Mouse (Mus musculus): Measurements from ENCODE around the gene Brms1.
A peak's percentile ranks its signal among the peaks of the same experiment; 100 is the strongest.

The Brms1 gene

DNA sequence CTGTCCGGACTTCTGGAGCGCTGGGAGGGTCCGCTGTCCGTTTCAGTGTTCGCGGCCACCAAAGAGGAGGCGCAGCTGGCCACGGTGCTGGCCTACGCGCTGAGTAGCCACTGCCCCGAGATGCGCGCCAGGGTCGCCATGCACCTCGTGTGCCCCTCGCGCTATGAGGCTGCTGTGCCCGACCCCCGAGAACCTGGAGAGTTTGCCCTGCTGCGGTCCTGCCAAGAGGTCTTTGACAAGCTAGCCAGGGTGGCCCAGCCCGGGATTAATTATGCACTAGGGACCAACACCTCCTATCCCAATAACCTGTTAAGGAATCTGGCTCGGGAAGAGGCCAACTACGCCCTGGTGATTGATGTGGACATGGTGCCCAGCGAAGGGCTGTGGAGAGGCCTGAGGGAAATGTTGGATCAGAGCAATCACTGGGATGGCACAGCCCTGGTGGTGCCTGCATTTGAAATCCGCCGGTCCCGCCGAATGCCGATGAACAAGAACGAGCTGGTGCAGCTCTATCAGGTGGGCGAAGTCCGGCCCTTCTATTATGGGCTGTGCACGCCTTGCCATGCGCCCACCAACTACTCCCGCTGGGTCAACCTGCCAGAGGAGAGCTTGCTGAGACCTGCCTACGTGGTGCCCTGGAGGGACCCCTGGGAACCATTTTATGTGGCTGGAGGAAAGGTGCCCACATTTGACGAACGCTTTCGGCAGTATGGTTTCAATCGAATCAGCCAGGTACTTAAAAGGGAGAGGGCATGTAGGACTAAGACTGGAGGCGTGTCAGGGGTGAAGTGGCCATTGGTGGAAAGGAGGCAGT, 1.6 kb upstream of the Brms1 start:
- DNase-seq (ENCODE audit: low spot score) = peak; percentile 41

GRCm38 (mm10) chr19:5041588-5041987, 434 bp downstream of the Brms1 start:
- no peak for DNase-seq (ENCODE audit: low spot score)

DNA sequence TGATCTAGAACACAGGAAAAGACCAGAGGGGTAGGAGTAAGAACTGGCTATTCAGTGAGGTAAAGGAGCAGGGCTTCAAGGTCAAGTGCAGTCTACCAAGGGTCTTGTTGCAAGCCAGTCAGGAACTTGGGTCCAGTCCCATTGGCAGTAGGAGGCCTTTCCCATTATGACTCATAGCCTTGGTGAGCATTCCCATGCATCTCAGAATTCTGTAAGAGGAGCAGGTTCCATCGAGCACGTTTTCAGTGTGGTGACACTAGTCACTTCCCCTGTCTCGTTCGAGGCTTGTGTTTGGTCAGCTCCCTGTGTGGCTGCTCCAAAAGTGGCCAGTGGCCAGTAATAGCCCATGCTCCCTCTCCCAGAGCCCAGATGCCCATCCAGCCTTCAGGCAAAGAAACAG, 4.4 kb downstream of the Brms1 start:
- no peak for DNase-seq (ENCODE audit: low spot score)

DNA sequence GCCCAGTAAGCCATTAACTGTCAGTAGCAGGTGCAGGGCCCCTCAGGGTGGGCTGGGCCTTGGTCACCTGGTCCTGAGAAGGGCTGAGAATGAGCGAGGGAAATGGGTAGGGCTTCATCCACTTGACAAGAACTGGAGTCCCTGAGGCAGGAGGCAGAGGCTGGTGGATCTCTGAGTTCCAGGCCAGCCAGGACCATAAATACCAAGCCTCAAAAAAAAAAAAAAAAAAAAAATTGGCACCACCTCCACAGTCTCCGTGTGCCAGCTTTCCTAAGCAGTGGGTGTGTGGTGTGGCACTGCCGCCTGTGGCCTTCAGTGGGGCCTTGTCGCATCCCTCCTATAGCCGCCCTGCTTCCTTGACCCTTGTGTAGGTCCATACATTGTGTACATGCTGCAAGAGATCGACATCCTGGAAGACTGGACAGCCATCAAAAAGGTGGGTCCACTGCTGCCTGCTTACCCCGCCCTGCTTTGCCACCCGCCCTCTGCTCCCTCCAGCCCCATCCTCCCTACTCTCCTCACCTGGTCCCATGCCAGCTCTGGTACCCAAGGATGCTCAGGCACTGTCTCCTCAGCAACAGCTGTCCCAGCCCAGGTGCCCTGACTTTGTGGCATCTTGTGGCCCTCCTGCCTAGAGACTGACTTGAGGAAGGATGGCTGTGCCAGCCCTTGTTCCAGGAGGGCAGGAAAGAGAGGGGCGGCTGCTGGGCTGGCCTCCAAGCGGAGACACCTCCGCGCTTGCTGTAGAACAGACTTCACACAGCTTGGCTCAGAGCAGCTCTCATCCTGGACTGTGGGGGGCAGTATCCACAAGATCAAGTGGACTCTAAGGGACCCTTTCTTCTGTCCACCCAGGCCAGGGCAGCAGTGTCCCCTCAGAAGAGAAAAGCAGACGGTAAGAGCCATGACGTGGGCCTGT, 7.2 kb downstream of the Brms1 start:
- DNase-seq (ENCODE audit: low spot score) = no peak

DNA sequence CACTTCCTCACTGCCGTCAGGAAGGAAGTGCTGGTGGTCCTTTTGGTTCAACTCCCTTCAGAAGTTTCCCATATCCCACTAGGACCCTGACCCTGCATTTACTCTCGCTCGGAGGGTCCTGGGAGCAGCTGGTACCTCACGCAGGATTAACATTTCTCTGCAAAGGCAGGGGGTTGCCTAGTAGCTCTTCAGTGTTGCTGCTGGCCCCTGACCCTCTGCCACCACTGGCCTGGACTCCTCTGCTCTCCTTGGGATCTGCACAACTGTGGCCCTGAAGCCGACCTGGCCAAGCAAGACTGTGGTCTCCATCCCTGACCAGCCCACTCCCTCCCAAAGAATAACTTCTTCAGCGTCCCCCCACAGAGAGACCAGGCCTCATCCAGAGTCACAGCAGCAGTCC, 8.2 kb downstream of the Brms1 start:
- no peak for DNase-seq (ENCODE audit: low spot score)

DNA sequence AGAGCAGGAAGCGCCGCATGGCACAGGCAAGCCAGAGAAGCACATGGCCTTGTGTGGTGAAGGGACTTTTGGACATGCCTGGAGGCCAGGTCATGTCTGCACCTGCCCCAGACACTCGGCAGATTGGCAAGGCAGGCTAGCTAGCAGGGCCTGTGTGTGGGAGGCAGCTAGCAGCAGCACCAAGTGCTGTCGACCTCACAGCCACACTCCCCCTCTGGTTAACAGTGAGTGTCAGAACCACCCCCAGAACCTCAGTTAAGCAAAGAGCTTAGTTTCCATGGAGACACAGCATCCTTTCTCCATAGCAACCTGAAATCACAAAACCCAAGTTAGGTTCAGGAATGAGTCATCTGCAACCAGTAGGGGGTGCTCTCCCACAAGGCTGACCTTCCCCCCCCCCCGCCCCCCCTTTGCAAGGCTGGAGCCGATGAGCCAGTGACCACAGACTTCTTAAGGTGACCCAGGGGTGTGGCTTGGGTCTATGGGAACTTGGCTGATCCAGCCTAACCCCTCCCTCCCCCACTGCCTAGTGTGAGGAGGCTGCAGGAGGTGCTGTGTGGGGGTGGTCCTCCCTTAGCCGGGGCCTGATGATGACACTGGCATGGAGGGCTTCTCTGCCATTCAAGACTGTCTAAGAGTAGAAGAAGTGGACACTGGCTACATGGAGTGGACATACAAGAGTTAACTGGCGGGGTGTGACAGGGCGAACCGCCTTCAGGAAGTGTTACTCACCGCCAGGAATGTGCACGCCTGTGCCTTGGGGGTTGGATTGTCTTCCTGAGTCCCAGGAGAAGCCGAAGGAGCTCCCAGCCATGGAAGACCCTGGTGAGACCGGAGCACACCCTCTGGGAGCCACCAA, 9.1 kb downstream of the Brms1 start, which contains the start of gene Rin1:
Gene Rin1 (plus strand): TSS at position 435 of the 859 bp plus-strand sequence.
- no peak for DNase-seq (ENCODE audit: low spot score)

DNA sequence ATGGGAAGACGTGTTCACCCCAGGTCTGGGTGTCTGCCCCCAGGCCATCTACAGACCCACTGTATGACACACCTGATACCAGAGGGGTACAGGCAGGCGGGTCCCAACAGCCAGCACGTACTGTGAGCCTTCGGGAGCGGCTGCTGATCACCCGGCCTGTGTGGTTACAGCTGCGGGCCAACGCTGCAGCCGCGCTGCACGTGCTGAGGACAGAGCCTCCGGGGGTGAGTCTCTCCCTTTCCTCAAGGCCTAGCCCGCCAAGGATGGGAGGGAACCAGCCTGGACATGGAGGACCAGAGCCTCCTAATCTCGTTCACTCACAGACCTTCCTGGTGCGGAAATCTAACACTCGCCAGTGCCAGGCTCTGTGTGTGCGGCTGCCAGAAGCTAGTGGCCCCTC, 9.9 kb downstream of the Brms1 start:
- no peak for DNase-seq (ENCODE audit: low spot score)

GRCm38 (mm10) chr19:5051515-5051914, 10.4 kb downstream of the Brms1 start:
- no peak for DNase-seq (ENCODE audit: low spot score)

DNA sequence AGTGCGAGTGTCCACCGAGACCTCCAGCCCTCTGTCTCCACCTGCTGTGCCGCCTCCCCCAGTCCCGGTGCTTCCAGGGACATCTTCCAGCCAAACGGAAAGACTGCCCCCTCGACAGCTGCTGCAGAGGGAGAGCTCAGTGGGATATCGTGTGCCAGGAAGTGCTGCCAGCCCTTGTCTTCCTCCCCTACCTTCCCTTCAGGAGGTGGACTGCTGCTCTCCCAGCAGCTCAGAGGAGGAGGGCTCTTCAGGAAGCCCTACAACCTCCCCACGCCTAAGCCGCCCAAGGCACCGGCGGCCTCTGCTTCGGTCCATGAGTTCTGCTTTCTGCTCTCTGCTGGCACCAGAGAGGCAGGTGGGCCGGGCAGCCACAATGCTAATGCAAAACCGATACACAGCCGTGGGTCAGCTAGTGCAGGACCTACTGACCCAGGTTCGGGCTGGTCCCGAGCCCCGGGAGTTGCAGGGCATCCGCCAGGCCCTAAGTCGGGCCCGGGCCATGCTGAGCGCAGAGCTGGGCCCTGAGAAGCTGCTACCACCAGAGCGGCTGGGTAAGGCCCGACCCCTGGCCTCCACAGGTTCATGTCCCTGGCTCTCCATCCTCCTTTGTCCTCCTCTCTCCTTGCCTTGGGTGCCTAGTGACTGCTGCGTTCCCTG, 11.1 kb downstream of the Brms1 start:
- DNase-seq (ENCODE audit: low spot score) = no peak

GRCm38 (mm10) chr19:5052853-5053252, 11.7 kb downstream of the Brms1 start:
- no peak for DNase-seq (ENCODE audit: low spot score)

- DNase-seq (ENCODE audit: low spot score) = no peak
These were observed 12.8 kb downstream of the Brms1 start for GRCm38 (mm10) chr19:5053909-5054308.

DNA sequence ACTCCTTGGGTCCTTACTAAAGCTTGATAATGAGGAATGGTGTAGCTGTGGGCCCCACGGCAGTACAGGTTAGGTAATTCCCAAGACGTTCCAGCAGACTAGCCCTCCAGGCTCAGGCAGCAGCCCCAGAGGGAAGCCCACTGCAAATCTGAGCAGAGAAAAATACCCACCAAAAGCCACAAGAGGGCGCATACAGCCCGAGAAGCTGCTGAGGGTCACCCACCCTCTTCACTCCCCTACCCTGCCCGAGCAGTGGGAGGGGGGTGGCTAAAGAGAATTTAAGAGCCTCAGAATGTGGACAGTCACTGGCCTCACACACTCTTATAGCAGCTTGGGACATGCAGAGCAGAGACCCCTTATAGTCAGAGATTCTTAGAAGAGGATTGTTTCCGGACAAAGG, 15.1 kb downstream of the Brms1 start:
- no peak for DNase-seq (ENCODE audit: low spot score)

DNA sequence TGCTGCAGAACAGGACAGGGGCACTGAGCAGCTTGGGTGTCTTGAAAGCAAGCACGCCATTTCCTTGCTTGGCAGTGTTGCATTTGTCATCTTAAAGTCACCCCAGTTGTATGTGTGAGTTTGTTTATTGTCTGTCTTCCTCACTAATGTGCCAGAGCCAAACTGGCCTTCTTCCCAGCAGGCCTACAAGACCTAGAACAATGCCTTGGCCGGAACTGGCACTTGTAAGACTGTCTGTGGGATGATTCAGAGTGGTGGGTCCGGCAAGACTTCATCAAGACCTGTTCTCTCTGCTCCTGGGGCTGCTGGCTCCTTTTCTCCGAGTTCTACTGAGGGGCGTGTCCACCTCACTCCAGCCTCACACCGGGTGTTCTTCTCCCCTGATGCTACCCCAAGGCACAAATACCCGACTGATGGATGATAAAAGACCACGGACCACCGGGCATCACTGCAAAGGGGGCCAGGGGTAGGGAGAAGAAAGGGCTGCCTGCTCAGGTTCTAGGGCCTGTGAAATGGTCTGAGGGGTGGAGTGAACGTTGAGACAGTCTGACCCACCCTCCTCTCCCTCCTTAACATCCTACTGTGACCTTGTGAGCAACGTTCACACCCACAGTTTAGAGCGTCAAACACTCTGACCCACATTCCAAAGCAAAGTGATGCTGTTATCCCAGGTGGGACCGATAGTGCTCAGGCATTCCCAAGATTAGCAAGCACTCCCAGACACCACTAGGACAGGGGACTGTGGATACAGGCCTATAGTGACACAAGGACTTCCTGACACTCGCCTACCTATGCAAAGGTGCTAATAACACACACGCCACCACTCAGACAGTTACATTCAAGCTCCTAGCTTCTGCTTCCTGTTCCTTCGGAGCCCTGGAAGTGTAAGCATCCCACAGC, 17.0 kb downstream of the Brms1 start:
- DNase-seq (ENCODE audit: low spot score) = no peak

GRCm38 (mm10) chr19:5058801-5059771, 17.9 kb downstream of the Brms1 start:
- no peak for DNase-seq (ENCODE audit: low spot score)

DNA sequence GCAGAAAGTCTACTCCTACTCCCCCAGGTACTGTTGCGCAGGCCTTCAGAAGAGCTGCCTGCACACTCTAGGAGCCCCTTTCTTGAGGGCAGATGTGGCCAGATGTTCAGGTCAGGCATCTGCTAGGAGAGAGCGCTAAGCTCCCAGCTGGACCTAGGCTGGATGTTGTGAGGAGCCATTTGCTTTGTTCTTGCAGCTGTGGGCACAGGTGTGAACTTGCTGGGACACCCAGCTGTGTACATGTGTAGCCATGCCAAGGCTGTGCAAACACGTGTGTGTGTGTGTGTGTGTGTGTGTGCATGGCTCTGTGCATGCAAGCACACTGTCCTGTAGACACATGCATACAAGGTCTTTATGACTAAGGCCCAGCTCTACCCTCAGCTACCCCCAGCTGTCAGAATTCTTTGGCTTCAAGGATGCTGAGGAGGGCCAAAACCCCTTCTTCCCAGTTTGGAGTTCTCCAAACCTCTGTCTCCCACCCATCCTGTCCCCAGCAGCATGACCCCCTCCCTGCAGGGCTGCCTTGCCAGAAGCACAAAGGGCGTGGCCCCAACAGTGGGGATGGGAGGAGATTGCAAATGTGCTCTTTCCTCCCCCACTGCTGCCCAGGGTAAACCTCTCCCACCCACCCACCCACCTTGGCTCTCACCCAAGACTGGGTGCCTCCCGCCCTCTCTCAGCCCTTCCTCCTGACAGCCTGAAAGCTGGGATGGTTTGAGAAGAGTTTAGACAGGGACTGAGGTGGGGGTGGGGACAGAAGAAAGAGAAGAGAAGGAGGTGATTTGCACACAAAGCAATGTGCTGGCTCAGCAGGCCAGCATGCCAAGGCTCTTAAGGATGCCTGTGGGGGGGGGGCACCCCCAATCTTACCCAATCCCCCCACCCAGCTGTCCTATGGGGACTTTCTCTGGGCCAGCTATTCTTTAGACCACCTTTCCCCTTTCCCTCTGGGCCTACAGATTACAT, 19.5 kb downstream of the Brms1 start:
- DNase-seq (ENCODE audit: low spot score) = no peak

GRCm38 (mm10) chr19:5062041-5062440, 20.9 kb downstream of the Brms1 start:
- no peak for DNase-seq (ENCODE audit: low spot score)

DNA sequence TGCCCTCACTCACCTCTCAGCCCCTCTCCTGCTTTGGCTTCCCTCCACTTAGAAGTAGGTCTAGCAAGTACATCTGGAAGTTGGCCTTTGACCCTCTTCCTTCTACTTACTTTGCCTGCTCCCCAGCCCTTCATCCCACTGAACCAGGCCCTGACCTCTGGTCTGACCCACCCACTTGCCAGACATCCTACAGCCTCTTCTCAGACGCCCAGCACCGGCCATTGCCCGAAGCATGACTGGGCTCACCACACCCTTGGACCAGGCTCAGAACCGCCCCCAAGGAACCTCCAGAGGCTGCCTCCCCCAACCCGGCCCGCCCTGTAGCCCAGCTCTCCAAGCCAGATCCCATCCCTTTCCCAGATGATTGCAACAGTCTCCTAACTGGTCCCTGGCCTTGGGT, 21.3 kb downstream of the Brms1 start:
- no peak for DNase-seq (ENCODE audit: low spot score)

GRCm38 (mm10) chr19:5065104-5065503, 23.9 kb downstream of the Brms1 start:
- no peak for DNase-seq (ENCODE audit: low spot score)
